Mouse (Mus musculus): Measurements from ENCODE around the gene Nr2c2.

- TF ChIP-seq CTCF (IDR thresholded peaks at IDR 0.05; ENCODE audit: extremely low read depth, insufficient read length, insufficient replicate concordance, low read depth, low read length) (no peak), POLR2A (IDR thresholded peaks at IDR 0.05; ENCODE audit: low read depth, low read length) (no peak)
Measured at GRCm38 (mm10) chr6:92093869-92094268, 2.7 kb downstream of the Nr2c2 start.
